Mouse (Mus musculus) neural tube, embryonic 14.5 days (tissue): ENCODE data around the gene Peli1. TPM values are rescaled to one million over a fixed set of nuclear protein-coding genes. Genes with fewer than 3 reads are reported as not detected.

Source experiments
- ATAC-seq: fragments of 200-750 bp; cut with Nextera tagmentation; 2 replicates; pipeline ENCODE4 v1.8.0; 2017; ENCODE audit warnings: low read depth, mild to moderate bottlenecking, moderate TSS enrichment, moderate library complexity
- H3K27ac ChIP-seq: fragments of 300-500 bp; sonication (generic); 2 replicates; pipeline ENCODE4 v1.5.1; 2014; ENCODE audit warnings: low read depth, mild to moderate bottlenecking, control low read depth, low read length, moderate library complexity, mixed read lengths
- H3K27me3 ChIP-seq: fragments of 300-500 bp; sonication (generic); 2 replicates; pipeline ENCODE4 v1.6.1; 2014; ENCODE audit warnings: low read length; ENCODE audit not compliant: control insufficient read depth, insufficient read depth
- H3K36me3 ChIP-seq: fragments of 300-500 bp; sonication (generic); 2 replicates; pipeline ENCODE4 v1.6.1; 2014; ENCODE audit warnings: low read length, mixed read lengths; ENCODE audit not compliant: control insufficient read depth, insufficient read depth
- H3K4me1 ChIP-seq: fragments of 300-500 bp; sonication (generic); 2 replicates; pipeline ENCODE4 v1.6.1; 2014; ENCODE audit warnings: low read length; ENCODE audit not compliant: control insufficient read depth, insufficient read depth
- H3K4me2 ChIP-seq: fragments of 300-500 bp; sonication (generic); 2 replicates; pipeline ENCODE4 v1.6.1; 2014; ENCODE audit warnings: mild to moderate bottlenecking, low read depth, low read length, control low read depth
- H3K4me3 ChIP-seq: fragments of 300-500 bp; sonication (generic); 2 replicates; pipeline ENCODE4 v1.5.1; 2014; ENCODE audit warnings: low read depth, low read length, control low read depth, mixed read lengths
- H3K9ac ChIP-seq: fragments of 300-500 bp; sonication (generic); replicated peaks from 2 replicates; pipeline ENCODE4 v1.6.1; 2014; ENCODE audit warnings: low read depth, mild to moderate bottlenecking, control low read depth, low read length, mixed read lengths
- H3K9me3 ChIP-seq: fragments of 300-500 bp; sonication (generic); 2 replicates; pipeline ENCODE4 v1.6.1; 2016; ENCODE audit warnings: low read length; ENCODE audit not compliant: control insufficient read depth
- WGBS: fragments of 180-500 bp; shearing (Covaris S2); extraction: QIAGEN DNeasy Blood & Tissue Kit; methylation state at CpG from one replicate; pipeline ENCODE4 v1.1.7; 2014; 5-methylcytosine and 5-hydroxymethylcytosine counted together
- polyA plus RNA-seq: library from polyadenylated mRNA; unstranded; fragments of >200 nt; fragmentation: Nextera tagmentation; extraction: Ambion mirVana; gene quantifications from 2 replicates; pipeline ENCODE4 v1.2.1, GENCODE M21; 2014

The Peli1 gene
- polyA plus RNA-seq, 1 experiment from 2014 or later, result 84.6 TPM

- WGBS, result 89% methylated on average over 6 of the region's 6 CpGs
- H3K36me3 ChIP-seq, result 0 out of 2 replicates have a peak, but pooled peaks cover 3% of the 10 kb centered on the region
- ATAC-seq, result no peak
- H3K9me3 ChIP-seq, result no peaks in the 10 kb centered on the region
- no peaks in the 10 kb centered on the region for H3K27me3 ChIP-seq
- H3K9ac ChIP-seq, result no peak overlapping the region
- H3K4me2 ChIP-seq, result no peak overlapping the region
- H3K27ac ChIP-seq, result no peak overlapping the region
- H3K4me1 ChIP-seq, result no peaks in the 10 kb centered on the region
- no peak overlapping the region for H3K4me3 ChIP-seq
These were observed 11.3 kb downstream of the Peli1 start for GRCm38 (mm10) chr11:21102273-21103005.

GRCm38 (mm10) chr11:21103186-21103585, 12.1 kb downstream of the Peli1 start:
- Histone ChIP-seq H3K27me3 (no peaks in the 10 kb centered on the region), H3K36me3 (0 out of 2 replicates have a peak, but pooled peaks cover 3% of the 10 kb centered on the region), H3K4me2 (no peak overlapping the region), H3K4me1 (no peaks in the 10 kb centered on the region), H3K9ac (no peak overlapping the region), H3K27ac (no peak overlapping the region), H3K4me3 (no peak overlapping the region), H3K9me3 (no peaks in the 10 kb centered on the region)
- no peak for ATAC-seq
- WGBS, result 73% methylated on average over 2 of the region's 2 CpGs

GRCm38 (mm10) chr11:21105393-21105792, 14.3 kb downstream of the Peli1 start:
- no peaks in the 10 kb centered on the region for H3K9me3 ChIP-seq
- no peaks in the 10 kb centered on the region for H3K4me1 ChIP-seq
- WGBS, result 93% methylated on average over 1 of the region's 1 CpGs
- H3K36me3 ChIP-seq, result 0 out of 2 replicates have a peak, but pooled peaks cover 3% of the 10 kb centered on the region
- H3K4me3 ChIP-seq, result no peak overlapping the region
- H3K27ac ChIP-seq, result no peak overlapping the region
- no peak for ATAC-seq
- no peak overlapping the region for H3K9ac ChIP-seq
- H3K4me2 ChIP-seq, result no peak overlapping the region
- H3K27me3 ChIP-seq, result no peaks in the 10 kb centered on the region

GRCm38 (mm10) chr11:21107120-21107519, 16.0 kb downstream of the Peli1 start:
- H3K4me2 ChIP-seq, result no peak overlapping the region
- H3K4me3 ChIP-seq, result no peak overlapping the region
- H3K36me3 ChIP-seq, result 0 out of 2 replicates have a peak, but pooled peaks cover 3% of the 10 kb centered on the region
- H3K27ac ChIP-seq, result no peak overlapping the region
- ATAC-seq, result peak; percentile 46; the same call in 1 of the 2 replicates
- no peak overlapping the region for H3K9ac ChIP-seq
- H3K9me3 ChIP-seq, result no peaks in the 10 kb centered on the region
- WGBS, result 100% methylated on average over 1 of the region's 1 CpGs
- H3K4me1 ChIP-seq, result no peaks in the 10 kb centered on the region
- H3K27me3 ChIP-seq, result no peaks in the 10 kb centered on the region

- H3K36me3 ChIP-seq, result 0 out of 2 replicates have a peak, but pooled peaks cover 3% of the 10 kb centered on the region
- H3K27me3 ChIP-seq, result no peaks in the 10 kb centered on the region
- no peaks in the 10 kb centered on the region for H3K9me3 ChIP-seq
- H3K4me1 ChIP-seq, result no peaks in the 10 kb centered on the region
- no peak for ATAC-seq
- H3K27ac ChIP-seq, result no peak overlapping the region
- no peak overlapping the region for H3K9ac ChIP-seq
- no peak overlapping the region for H3K4me3 ChIP-seq
- H3K4me2 ChIP-seq, result no peak overlapping the region
- 90% methylated on average over 2 of the region's 2 CpGs for WGBS
These were observed 18.2 kb downstream of the Peli1 start for GRCm38 (mm10) chr11:21109279-21109678.

- no peak for ATAC-seq
- Histone ChIP-seq H3K4me3 (no peak overlapping the region), H3K27ac (no peak overlapping the region), H3K4me2 (no peak overlapping the region), H3K9me3 (no peaks in the 10 kb centered on the region), H3K27me3 (no peaks in the 10 kb centered on the region), H3K4me1 (no peaks in the 10 kb centered on the region), H3K9ac (no peak overlapping the region), H3K36me3 (no peaks in the 10 kb centered on the region)
- WGBS, result 91% methylated on average over 2 of the region's 2 CpGs
These were observed 23.4 kb downstream of the Peli1 start for GRCm38 (mm10) chr11:21114516-21114915.

GRCm38 (mm10) chr11:21115804-21116203, 24.7 kb downstream of the Peli1 start:
- H3K27ac ChIP-seq, result no peak overlapping the region

GRCm38 (mm10) chr11:21116623-21117295, 25.7 kb downstream of the Peli1 start:
- Histone ChIP-seq H3K4me2 (no peak overlapping the region), H3K9ac (no peak overlapping the region), H3K4me1 (no peaks in the 10 kb centered on the region), H3K4me3 (no peak overlapping the region), H3K27ac (no peak overlapping the region), H3K36me3 (no peaks in the 10 kb centered on the region), H3K9me3 (no peaks in the 10 kb centered on the region), H3K27me3 (no peaks in the 10 kb centered on the region)
- 85% methylated on average over 3 of the region's 3 CpGs for WGBS
- no peak for ATAC-seq

More at GRCm38 (mm10) chr11:21115804-21116203, 24.7 kb downstream of the Peli1 start:
- ATAC-seq, result no peak
- Histone ChIP-seq H3K4me1 (no peaks in the 10 kb centered on the region), H3K9me3 (no peaks in the 10 kb centered on the region), H3K36me3 (no peaks in the 10 kb centered on the region), H3K4me2 (no peak overlapping the region), H3K4me3 (no peak overlapping the region), H3K9ac (no peak overlapping the region), H3K27me3 (no peaks in the 10 kb centered on the region)

GRCm38 (mm10) chr11:21121737-21122136, 30.6 kb downstream of the Peli1 start:
- Histone ChIP-seq H3K4me3 (no peak overlapping the region), H3K36me3 (no peaks in the 10 kb centered on the region), H3K4me1 (no peaks in the 10 kb centered on the region), H3K9me3 (no peaks in the 10 kb centered on the region), H3K4me2 (no peak overlapping the region), H3K27me3 (no peaks in the 10 kb centered on the region), H3K27ac (no peak overlapping the region), H3K9ac (no peak overlapping the region)
- WGBS, result 83% methylated on average over 2 of the region's 2 CpGs
- no peak for ATAC-seq
